Mouse (Mus musculus) CH12.LX (cell line): ENCODE results near the gene Taf1c. TPM values are rescaled to one million over a fixed set of nuclear protein-coding genes. Genes with fewer than 3 reads are reported as not detected.

Source experiments
- DNase-seq: peaks from one replicate; pipeline ENCODE4 v3.0.0-alpha.2; 2013; ENCODE audit errors: extremely low read depth
- H3K27ac ChIP-seq: 2 replicates; pipeline ENCODE4 v1.5.1; 2012; ENCODE audit warnings: low read depth, mild to moderate bottlenecking, control low read depth, moderate library complexity; ENCODE audit not compliant: insufficient read depth
- H3K27me3 ChIP-seq: replicated peaks from 2 replicates; pipeline ENCODE3; 2012; ENCODE audit warnings: inconsistent platforms
- H3K36me3 ChIP-seq, 2 experiments: replicated peaks in 1 of 2; 2 replicates each; pipeline versions ENCODE3 to v1.6.1; 2012; ENCODE audit warnings: inconsistent platforms in 1 of 2, low read length in 1 of 2, mild to moderate bottlenecking in 1 of 2, mixed read lengths in 1 of 2, moderate library complexity in 1 of 2; ENCODE audit not compliant: control insufficient read depth in 1 of 2, insufficient read depth in 1 of 2
- H3K4me1 ChIP-seq, 2 experiments: 2 replicates each; pipeline ENCODE4 v1.6.1; 2012; ENCODE audit warnings: inconsistent platforms in 1 of 2, moderate library complexity in 1 of 2; ENCODE audit not compliant: insufficient read depth in 2 of 2, control insufficient read depth in 1 of 2
- H3K4me2 ChIP-seq: 2 replicates; pipeline ENCODE4 v1.6.1; 2012; ENCODE audit warnings: low read depth, mild to moderate bottlenecking, control low read depth; ENCODE audit not compliant: poor library complexity, insufficient read depth, severe bottlenecking
- H3K4me3 ChIP-seq, 3 experiments: fragments of 150-350 bp in 1 of 3; sonication (generic) in 1 of 3; replicated peaks in 1 of 3; 2 replicates each; pipeline versions ENCODE3 to v1.5.1; 2011 to 2012; ENCODE audit warnings: low read depth in 2 of 3, low read length in 2 of 3, mild to moderate bottlenecking in 2 of 3, moderate library complexity in 2 of 3, control low read depth in 1 of 3, improper control_type of control experiment in 1 of 3, inconsistent platforms in 1 of 3, mixed read lengths in 1 of 3; ENCODE audit not compliant: poor library complexity in 1 of 3
- H3K79me2 ChIP-seq: replicated peaks from 2 replicates; pipeline ENCODE4 v1.6.1; 2012; ENCODE audit warnings: mild to moderate bottlenecking, moderate library complexity; ENCODE audit not compliant: control insufficient read depth, poor library complexity, insufficient read depth, severe bottlenecking; ENCODE audit errors: extremely low read depth
- H3K9ac ChIP-seq: 2 replicates; pipeline ENCODE4 v1.6.1; 2012; ENCODE audit warnings: low read depth, mild to moderate bottlenecking, control low read depth, moderate library complexity; ENCODE audit not compliant: insufficient read depth
- H3K9me3 ChIP-seq: replicated peaks from 2 replicates; pipeline ENCODE3; 2012; ENCODE audit warnings: low read length, inconsistent platforms, mixed read lengths
- CHD2 ChIP-seq: IDR thresholded peaks from 2 replicates; pipeline ENCODE4 v1.6.1; 2011; ENCODE audit warnings: low read length, improper control_type of control experiment
- CTCF ChIP-seq, 2 experiments: IDR thresholded peaks in 1 of 2; conservative IDR thresholded peaks in 1 of 2; 2 replicates each; pipeline ENCODE4 v1.5.1; 2011 to 2012; ENCODE audit warnings: low read depth in 2 of 2, low read length in 2 of 2, improper control_type of control experiment in 1 of 2, inconsistent platforms in 1 of 2, mild to moderate bottlenecking in 1 of 2, moderate library complexity in 1 of 2
- E2F4 ChIP-seq: IDR thresholded peaks from 2 replicates; pipeline ENCODE4 v1.6.1; 2011; ENCODE audit warnings: low read depth, low read length, improper control_type of control experiment; ENCODE audit not compliant: insufficient replicate concordance
- ELF1 ChIP-seq: IDR thresholded peaks from 2 replicates; pipeline ENCODE4 v1.6.1; 2014; ENCODE audit warnings: low read depth, mild to moderate bottlenecking, inconsistent platforms, low read length, improper control_type of control experiment
- EP300 ChIP-seq: IDR thresholded peaks from 2 replicates; pipeline ENCODE4 v1.6.1; 2011; ENCODE audit warnings: low read length, improper control_type of control experiment
- GABPA ChIP-seq: IDR thresholded peaks from 2 replicates; pipeline ENCODE4 v1.6.1; 2012; ENCODE audit warnings: low read depth, low read length, improper control_type of control experiment, inconsistent platforms; ENCODE audit not compliant: insufficient replicate concordance
- HCFC1 ChIP-seq: IDR thresholded peaks from 2 replicates; pipeline ENCODE4 v1.6.1; 2012; ENCODE audit warnings: low read depth, mild to moderate bottlenecking, inconsistent platforms, low read length, improper control_type of control experiment
- IRF4 ChIP-seq: IDR thresholded peaks from 2 replicates; pipeline ENCODE4 v1.6.1; 2014; ENCODE audit warnings: low read depth, mild to moderate bottlenecking, inconsistent platforms, low read length, improper control_type of control experiment
- JUN ChIP-seq: IDR thresholded peaks from 2 replicates; pipeline ENCODE4 v1.6.1; 2011; ENCODE audit warnings: low read depth, mild to moderate bottlenecking, low read length, improper control_type of control experiment, moderate library complexity; ENCODE audit not compliant: insufficient read depth
- KAT2A ChIP-seq: IDR thresholded peaks from 2 replicates; pipeline ENCODE4 v1.6.1; 2012; ENCODE audit warnings: low read length, improper control_type of control experiment, inconsistent platforms; ENCODE audit not compliant: insufficient replicate concordance
- MAFK ChIP-seq: IDR thresholded peaks from 2 replicates; pipeline ENCODE4 v1.6.1; 2011; ENCODE audit warnings: low read length, improper control_type of control experiment; ENCODE audit not compliant: insufficient replicate concordance
- MAX ChIP-seq: IDR thresholded peaks from 2 replicates; pipeline ENCODE4 v1.6.1; 2011; ENCODE audit warnings: low read length, improper control_type of control experiment
- MAZ ChIP-seq: IDR thresholded peaks from 2 replicates; pipeline ENCODE4 v1.6.1; 2012; ENCODE audit warnings: low read depth, mild to moderate bottlenecking, inconsistent platforms, low read length, improper control_type of control experiment, moderate library complexity
- MXI1 ChIP-seq: IDR thresholded peaks from 2 replicates; pipeline ENCODE4 v1.6.1; 2011; ENCODE audit warnings: mild to moderate bottlenecking, low read depth, low read length, improper control_type of control experiment
- RAD21 ChIP-seq: IDR thresholded peaks from 2 replicates; pipeline ENCODE4 v1.6.1; 2011; ENCODE audit warnings: low read depth, mild to moderate bottlenecking, low read length, improper control_type of control experiment, moderate library complexity
- RCOR1 ChIP-seq: conservative IDR thresholded peaks from 2 replicates; pipeline ENCODE4 v1.6.1; 2012; ENCODE audit warnings: low read depth, mild to moderate bottlenecking, inconsistent platforms, low read length, improper control_type of control experiment
- SIN3A ChIP-seq: IDR thresholded peaks from 2 replicates; pipeline ENCODE4 v1.6.1; 2012; ENCODE audit warnings: low read length, improper control_type of control experiment, inconsistent platforms
- SMC3 ChIP-seq: IDR thresholded peaks from 2 replicates; pipeline ENCODE4 v1.6.1; 2011; ENCODE audit warnings: low read depth, low read length, improper control_type of control experiment
- TCF12 ChIP-seq: IDR thresholded peaks from 2 replicates; pipeline ENCODE4 v1.6.1; 2014; ENCODE audit warnings: low read depth, mild to moderate bottlenecking, inconsistent platforms, low read length, improper control_type of control experiment
- ZC3H11A ChIP-seq: IDR thresholded peaks from 2 replicates; pipeline ENCODE4 v1.6.1; 2012; ENCODE audit warnings: low read depth, mild to moderate bottlenecking, inconsistent platforms, low read length, improper control_type of control experiment
- ZKSCAN1 ChIP-seq: IDR thresholded peaks from 2 replicates; pipeline ENCODE4 v1.6.1; 2012; ENCODE audit warnings: low read depth, inconsistent platforms, low read length, improper control_type of control experiment, borderline replicate concordance
- ZMIZ1 ChIP-seq: IDR thresholded peaks from 2 replicates; pipeline ENCODE4 v1.6.1; 2012; ENCODE audit warnings: low read depth, mild to moderate bottlenecking, inconsistent platforms, low read length, improper control_type of control experiment
- ZNF384 ChIP-seq: IDR thresholded peaks from 2 replicates; pipeline ENCODE4 v1.6.1; 2012; ENCODE audit warnings: low read depth, low read length, improper control_type of control experiment, inconsistent platforms
- dilution Hi-C: fragments of 300-500 bp; cut with MboI; formaldehyde crosslinking; loops from 2 replicates; pipeline ENCODE4 v1.14.3; 2020; ENCODE audit warnings: low sequenced_read_pairs; ENCODE audit not compliant: extremely low pct_unique_long_range_greater_than_20kb, extremely low pct_ligation_motif_present
- in situ Hi-C: fragments of 300-500 bp; cut with MboI; formaldehyde crosslinking; loops from 3 replicates; pipeline ENCODE4 v1.14.3; 2019; ENCODE audit warnings: low sequenced_read_pairs, low pct_ligation_motif_present, low pct_unique_long_range_greater_than_20kb, mixed read lengths
- polyA plus RNA-seq: library from polyadenylated mRNA; unstranded; fragments of >175 nt; gene quantifications from 2 replicates; pipeline ENCODE4 v1.2.1, GENCODE M21; 2012; ENCODE audit warnings: low read depth; ENCODE audit not compliant: insufficient read length
- total RNA-seq, 2 experiments: library from RNA; depleted of rRNA; stranded (reverse); fragments of 300-350 nt in 1 of 2; fragments of >200 nt in 1 of 2; gene quantifications; 2 replicates each; pipeline ENCODE4 v1.2.3; 2012 to 2014

Taf1c gene
- total and polyA plus RNA-seq, 3 experiments = 11.0 to 14.9 (median 12.1) TPM

DNA sequence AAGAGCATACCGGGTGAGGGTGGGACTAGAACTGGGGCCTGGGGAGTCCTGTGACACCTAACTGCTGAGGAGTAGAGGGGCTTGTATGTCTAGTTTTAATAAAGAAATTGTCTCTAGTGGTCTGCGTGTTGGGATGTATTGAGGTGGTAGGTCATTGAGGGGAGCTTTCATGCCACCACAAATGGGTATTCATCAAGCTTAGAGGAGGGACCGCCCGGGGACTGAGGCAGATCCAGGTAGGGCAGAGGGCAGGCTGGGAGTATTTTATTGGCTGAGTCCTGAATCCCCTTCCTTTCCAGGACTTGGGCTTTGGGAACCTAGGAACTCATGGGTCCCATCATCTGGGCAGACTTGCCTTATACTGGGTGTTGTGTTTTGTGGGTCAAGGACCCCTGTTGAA, 11.8 kb upstream of the Taf1c start:
- no peak overlapping the region for H3K4me3 ChIP-seq
- no peaks in the 10 kb centered on the region for H3K79me2 ChIP-seq
- no peaks in the 10 kb centered on the region for H3K36me3 ChIP-seq
- dilution Hi-C loops (no loop called here), in situ Hi-C loops (loop anchor here (5.0 kb wide), 1 partner anchor 180 kb away; no protein-coding TSS in a partner anchor)
- TF ChIP-seq ZMIZ1 (no peak), ELF1 (no peak), KAT2A (no peak)
- H3K9ac ChIP-seq = no peak overlapping the region
- no peak overlapping the region for H3K4me2 ChIP-seq
- H3K27ac ChIP-seq = no peak overlapping the region
- DNase-seq = no peak
- peaks cover 83% of the 10 kb centered on the region for H3K27me3 ChIP-seq
- peaks cover 13% of the 10 kb centered on the region in 2 experiments for H3K4me1 ChIP-seq
- peaks cover 5% of the 10 kb centered on the region for H3K9me3 ChIP-seq

DNA sequence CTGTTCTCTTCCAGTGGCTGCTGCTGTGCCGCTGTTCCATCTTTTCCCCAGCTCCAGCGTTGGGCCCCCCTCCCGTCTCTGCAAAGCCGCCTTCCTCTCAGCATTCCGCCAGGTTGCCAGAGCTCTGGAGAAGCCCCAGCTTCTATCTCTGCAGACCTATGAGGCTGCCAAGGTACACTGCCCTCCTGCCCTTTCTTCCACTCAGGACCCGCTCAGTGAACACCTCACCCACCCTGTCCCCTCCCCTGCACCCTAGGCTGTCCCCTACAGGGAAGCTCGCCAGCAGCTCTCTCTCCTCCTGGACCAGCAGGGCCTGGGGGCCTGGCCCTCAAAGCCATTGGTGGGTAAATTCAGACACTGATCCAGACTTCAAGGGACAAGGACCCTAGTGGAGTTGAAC, 11.3 kb upstream of the Taf1c start:
- Histone ChIP-seq H3K4me1 (peaks cover 13% of the 10 kb centered on the region in 2 experiments), H3K79me2 (no peaks in the 10 kb centered on the region), H3K9me3 (peaks cover 5% of the 10 kb centered on the region), H3K27ac (no peak overlapping the region), H3K4me2 (peak overlapping the region; percentile 21; the same call in 1 of the 2 replicates), H3K9ac (no peak overlapping the region), H3K36me3 (no peaks in the 10 kb centered on the region), H3K27me3 (peaks cover 80% of the 10 kb centered on the region), H3K4me3 (no peak overlapping the region)
- TF ChIP-seq IRF4 (no peak), RAD21 (no peak), MAX (no peak), SIN3A (no peak), CHD2 (no peak), HCFC1 (no peak), EP300 (no peak), JUN (no peak), ZMIZ1 (no peak), GABPA (no peak), RCOR1 (no peak), ZKSCAN1 (no peak)
- no peak for DNase-seq
- in situ Hi-C loops = loop anchor here (5.0 kb wide), 1 partner anchor 179 kb away; no protein-coding TSS in a partner anchor
- dilution Hi-C loops = no loop called here

- peaks cover 13% of the 10 kb centered on the region in 2 experiments for H3K4me1 ChIP-seq
- H3K9ac ChIP-seq = no peak overlapping the region
- peaks cover 5% of the 10 kb centered on the region for H3K9me3 ChIP-seq
- TF ChIP-seq ELF1 = no peak
- no peak for TF ChIP-seq MAX
- TF ChIP-seq SMC3 = no peak
- no peak for TF ChIP-seq ZMIZ1
- no peak for TF ChIP-seq MXI1
- no peak for TF ChIP-seq MAZ
- no peak for TF ChIP-seq JUN
- TF ChIP-seq ZC3H11A = no peak
- TF ChIP-seq E2F4 = no peak
- TF ChIP-seq RCOR1 = no peak
- TF ChIP-seq HCFC1 = no peak
- TF ChIP-seq CTCF (conservative IDR thresholded peaks at IDR 0.05 in 1 of 2, IDR thresholded peaks at IDR 0.05 in 1 of 2; ENCODE audit: low read depth in 2 of 2, low read length in 2 of 2) = no peak
- TF ChIP-seq ZNF384 = no peak
- no peak for TF ChIP-seq MAFK
- TF ChIP-seq RAD21 = no peak
- TF ChIP-seq TCF12 = no peak
- in situ Hi-C loops = loop anchor here (5.0 kb wide), 1 partner anchor 178 kb away; no protein-coding TSS in a partner anchor
- no peak overlapping the region for H3K27ac ChIP-seq
- H3K27me3 ChIP-seq = peaks cover 77% of the 10 kb centered on the region
- no peak for DNase-seq
- H3K4me3 ChIP-seq = no peak overlapping the region
- no peak overlapping the region for H3K4me2 ChIP-seq
- dilution Hi-C loops = no loop called here
- H3K79me2 ChIP-seq = no peaks in the 10 kb centered on the region
- no peaks in the 10 kb centered on the region for H3K36me3 ChIP-seq
Observed at GRCm38 (mm10) chr8:119615096-119615495, 10.1 kb upstream of the Taf1c start.
